Mouse (Mus musculus) left cerebral cortex, postnatal 25 days (tissue): Measurements from ENCODE around the gene Hyal4. TPM values are rescaled to one million over a fixed set of nuclear protein-coding genes. Genes with fewer than 3 reads are reported as not detected.

ENCODE experiments used
- DNase-seq, 2 experiments: peaks; one replicate each; pipeline ENCODE4 v3.0.0; 2022; ENCODE audit warnings: low spot score in 2 of 2, mixed read lengths in 1 of 2
- intact Hi-C: fragments of 180-260 bp; cut with DNase I; formaldehyde crosslinking; loops from one replicate; pipeline ENCODE4 v1.15.1; 2025
- total RNA-seq, 2 experiments: library from RNA; stranded (reverse); gene quantifications; 2 replicates each; pipeline ENCODE4 v1.2.3; 2021

Hyal4 gene
- not detected for total RNA-seq

GRCm38 (mm10) chr6:24748029-24748428, at the start of gene Hyal4:
Gene Hyal4, plus strand, starts transcription at chr6:24748329.
- intact Hi-C loops: no loop called here
- no peak for DNase-seq

GRCm38 (mm10) chr6:24707090-24707489, 41.0 kb upstream of the Hyal4 start:
- intact Hi-C loops: no loop called here
- DNase-seq: no peak

- no peak for DNase-seq
- intact Hi-C loops: no loop called here
Observed at GRCm38 (mm10) chr6:24707499-24707898, 40.6 kb upstream of the Hyal4 start.

- peak; percentile 21 to 49 for DNase-seq
- intact Hi-C loops: loop anchor here (2.0 to 5.0 kb wide), 4 partner anchors 189 to 1046 kb away; no protein-coding TSS in a partner anchor
Observed at GRCm38 (mm10) chr6:24721317-24722099, 26.6 kb upstream of the Hyal4 start.

- intact Hi-C loops: no loop called here
- no peak for DNase-seq
Observed at GRCm38 (mm10) chr6:24728130-24728529, 20.0 kb upstream of the Hyal4 start.

GRCm38 (mm10) chr6:24732945-24733344, 15.2 kb upstream of the Hyal4 start, which contains the start of gene Hyal6:
Gene Hyal6, plus strand, starts transcription at chr6:24733245.
- DNase-seq: no peak
- intact Hi-C loops: no loop called here

- intact Hi-C loops: no loop called here
- DNase-seq: no peak
Observed at GRCm38 (mm10) chr6:24734565-24734964, 13.6 kb upstream of the Hyal4 start.

- no peak for DNase-seq
- intact Hi-C loops: no loop called here
Observed at GRCm38 (mm10) chr6:24759281-24759680, 11.2 kb downstream of the Hyal4 start.

GRCm38 (mm10) chr6:24766261-24766660, 18.1 kb downstream of the Hyal4 start:
- intact Hi-C loops: no loop called here

GRCm38 (mm10) chr6:24779182-24779581, 31.1 kb downstream of the Hyal4 start:
- DNase-seq: no peak
- intact Hi-C loops: no loop called here

More at GRCm38 (mm10) chr6:24766261-24766660, 18.1 kb downstream of the Hyal4 start:
- no peak for DNase-seq

- intact Hi-C loops: no loop called here
- no peak for DNase-seq
Observed at GRCm38 (mm10) chr6:24790888-24791287, 42.8 kb downstream of the Hyal4 start, which contains the start of gene Spam1. Gene Spam1, plus strand, starts transcription at chr6:24791188.

Other genes with a start within 250 kb of the Hyal4 start
- 1 to 10 TPM; 1.7 to 2.0 TPM for gene Iqub, start 233.3 kb upstream of the Hyal4 start, total RNA-seq
- 100 to 1,000 TPM; 271 to 274 TPM for gene Ndufa5, start 220.3 kb upstream of the Hyal4 start, total RNA-seq
- not detected for gene Asb15, start 220.2 kb upstream of the Hyal4 start, total RNA-seq
- gene Lmod2, start 150.6 kb upstream of the Hyal4 start, total RNA-seq: not detected
- 100 to 1,000 TPM; 108 to 126 TPM for gene Wasl, start 83.3 kb upstream of the Hyal4 start, total RNA-seq
- not detected for gene Hyal6, start 15.1 kb upstream of the Hyal4 start, total RNA-seq
- not detected for gene Spam1, start 42.9 kb downstream of the Hyal4 start, total RNA-seq
- gene Hyal5, start 109.7 kb downstream of the Hyal4 start, total RNA-seq: not detected
- gene Tmem229a, start 208.0 kb downstream of the Hyal4 start, total RNA-seq: 10 to 100 TPM; 41.0 to 42.0 TPM